Mouse (Mus musculus) inflammation-experienced regulatory T-cells, adult 16 weeks (primary cell): ENCODE data around the gene Snap23. TPM values are rescaled to one million over a fixed set of nuclear protein-coding genes. Genes with fewer than 3 reads are reported as not detected.

Experiments
- polyA plus RNA-seq: library from polyadenylated mRNA; unstranded; fragments of 100-300 nt; shearing (Covaris generic); gene quantifications from one replicate; pipeline ENCODE4 v1.2.1, GENCODE M21; 2017

Gene Snap23
- 60.8 TPM for polyA plus RNA-seq

DNA sequence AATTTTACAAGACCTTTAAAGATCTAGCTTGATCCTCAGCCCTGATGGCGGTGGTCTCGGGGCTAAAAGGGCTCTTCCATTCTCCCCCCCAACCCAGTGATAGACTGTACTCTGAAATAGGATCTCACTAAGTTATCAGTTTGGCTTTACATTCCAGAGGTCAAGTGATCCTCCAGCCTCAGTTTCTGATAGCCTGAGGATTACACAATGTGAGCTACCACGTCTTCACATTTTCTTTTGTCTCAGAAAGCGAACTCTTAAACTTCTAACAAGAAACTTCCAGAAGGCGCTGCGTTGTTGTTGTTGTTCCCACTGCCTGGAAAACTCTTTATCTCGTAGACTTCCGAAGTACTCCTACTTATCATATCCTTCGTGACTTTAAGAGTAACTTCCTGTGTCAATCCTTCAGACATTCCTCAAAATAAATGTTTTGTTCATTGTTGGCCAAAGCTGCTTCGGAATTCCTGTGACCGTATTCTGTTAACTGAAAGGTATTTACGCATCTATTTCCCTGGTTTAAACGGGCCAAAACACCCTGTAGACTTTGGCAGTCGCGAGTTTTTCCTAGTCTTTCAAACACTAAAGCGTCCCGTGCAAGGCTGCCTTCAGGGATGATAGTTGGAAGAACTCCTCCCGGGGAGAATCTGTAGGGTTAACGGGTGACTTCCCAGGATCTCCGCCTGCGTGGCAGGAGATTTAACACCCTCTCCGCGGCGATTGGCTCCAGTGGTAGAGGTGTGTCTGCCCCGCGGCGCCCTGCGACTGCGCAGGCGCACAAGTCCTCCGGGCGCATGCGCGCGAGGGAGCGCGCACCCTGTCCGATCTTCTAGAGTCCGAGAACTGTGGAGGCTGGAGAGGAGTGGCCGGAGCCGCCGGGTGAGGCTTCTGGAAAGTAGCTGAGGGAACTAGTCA lies at the start of gene Snap23:
Gene Snap23, plus strand, starts transcription at position 786 of the 912 bp plus-strand sequence.

DNA sequence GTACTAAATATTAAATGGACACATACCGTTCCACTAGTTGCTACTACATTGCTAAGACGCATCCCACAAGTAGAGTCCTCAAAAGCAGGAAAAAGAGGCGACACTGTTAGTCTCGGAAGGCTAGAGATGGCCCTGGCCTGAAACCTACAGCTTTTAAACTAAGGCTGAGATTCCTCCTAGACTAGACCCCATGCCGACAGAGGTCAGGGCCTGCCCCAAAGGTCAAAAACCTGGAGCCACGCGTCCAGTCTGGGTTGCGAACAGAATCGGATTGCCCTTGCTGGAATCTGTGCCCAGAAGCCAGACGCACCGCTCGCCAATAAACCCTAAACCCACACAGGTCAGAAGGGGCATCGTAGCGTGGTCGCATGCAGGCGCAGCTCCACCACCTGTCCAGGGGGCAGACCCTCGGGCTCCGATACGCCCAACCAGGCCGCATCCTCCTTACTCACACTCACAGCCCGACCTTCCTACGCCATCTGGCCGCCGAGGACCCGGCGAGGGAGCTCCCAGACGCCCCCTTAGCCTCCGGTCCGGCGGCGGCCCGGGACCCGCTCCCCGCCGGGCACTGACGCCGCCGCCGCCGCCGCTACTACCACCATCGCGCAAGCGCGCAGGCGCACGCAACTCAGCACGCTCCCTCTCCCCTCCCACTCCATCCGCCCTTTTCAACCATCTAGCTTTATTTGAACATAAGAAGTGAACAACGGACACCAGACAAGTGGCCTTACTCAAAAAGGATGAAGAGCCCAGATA lies 4.1 kb upstream of the Snap23 start, which contains the start of gene Zfp106:
Gene Zfp106, minus strand, starts transcription at position 609 of the 756 bp plus-strand sequence.

DNA sequence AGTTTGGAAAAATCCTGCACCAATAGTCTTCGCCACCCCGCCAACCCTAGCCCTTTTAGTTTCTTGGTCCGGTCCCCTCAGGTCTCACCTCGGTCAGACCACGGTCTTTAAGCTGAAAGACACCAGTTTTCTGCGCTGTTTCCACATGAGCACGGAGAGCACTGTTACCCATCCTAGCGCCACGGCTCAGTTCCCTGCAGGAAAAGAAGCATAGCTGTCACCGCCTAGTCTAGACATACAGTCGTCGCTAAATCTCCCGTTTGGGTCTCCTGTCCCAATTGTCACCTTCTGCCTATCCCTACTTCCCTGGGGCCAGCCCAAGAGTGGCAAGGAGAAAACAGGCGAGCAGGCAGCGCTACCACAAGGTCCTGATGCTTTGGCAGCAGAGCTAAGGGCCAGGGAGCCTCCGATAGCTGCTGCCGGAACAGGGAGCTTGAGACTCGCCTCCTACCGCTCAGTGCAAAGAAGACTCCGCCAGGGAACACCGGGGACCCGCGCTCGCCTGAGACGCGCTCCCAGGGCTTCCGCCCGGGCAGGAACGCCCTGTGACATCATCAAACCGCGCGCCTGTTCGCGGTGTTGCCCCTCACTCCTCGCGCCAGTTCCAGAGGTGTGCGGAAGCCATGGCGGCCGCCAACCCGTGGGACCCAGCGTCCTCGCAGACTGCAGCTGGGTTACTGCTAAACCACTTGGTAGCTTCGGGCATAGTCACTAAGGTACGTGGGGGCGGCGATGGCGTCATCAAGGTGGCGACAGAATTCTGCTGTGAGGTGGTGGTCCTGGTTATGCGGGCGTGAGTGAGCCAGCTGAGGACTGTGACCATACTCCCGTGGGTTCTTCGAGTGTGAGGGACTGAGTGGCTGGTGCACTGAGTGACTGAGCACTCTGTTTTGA lies 41.6 kb downstream of the Snap23 start, which contains the start of the genes Haus2 and Lrrc57:
Gene Haus2, plus strand, starts transcription at position 554 of the 894 bp plus-strand sequence.
Gene Lrrc57, minus strand, starts transcription at position 691 of the 894 bp plus-strand sequence.

GRCm38 (mm10) chr2:120628886-120629735 lies 61.6 kb downstream of the Snap23 start, which contains the start of gene Stard9:
Stard9 (plus strand) TSS chr2:120629121.

Other genes starting within 250 kb of the Snap23 start
- 67.7 TPM for gene Vps39, start 214.5 kb upstream of the Snap23 start, polyA plus RNA-seq
- gene Ganc, start 163.8 kb upstream of the Snap23 start, polyA plus RNA-seq, result 34.5 TPM
- gene Tmem87a, start 163.6 kb upstream of the Snap23 start, polyA plus RNA-seq, result 26.6 TPM
- gene Capn3, start 111.7 kb upstream of the Snap23 start, polyA plus RNA-seq, result 66.9 TPM
- gene Zfp106, start 3.8 kb upstream of the Snap23 start, polyA plus RNA-seq, result 59.9 TPM
- gene Haus2, start 41.7 kb downstream of the Snap23 start, polyA plus RNA-seq, result 22.0 TPM
- gene Lrrc57, start 41.8 kb downstream of the Snap23 start, polyA plus RNA-seq, result 36.8 TPM
- 0.60 TPM for gene Stard9, start 61.5 kb downstream of the Snap23 start, polyA plus RNA-seq